Mouse (Mus musculus) heart, postnatal 0 days (tissue): ENCODE data around the gene Rbm34.

Experiments used
- CTCF ChIP-seq: IDR thresholded peaks from 2 replicates; pipeline ENCODE4 v1.5.1; 2016; ENCODE audit warnings: antibody characterized with exemption, control low read depth, low read depth
- EP300 ChIP-seq: IDR thresholded peaks from 2 replicates; pipeline ENCODE4 v1.6.1; 2016; ENCODE audit warnings: antibody characterized with exemption, low read depth

GRCm38 (mm10) chr8:126994506-126994905, 23.6 kb upstream of the Rbm34 start:
- TF ChIP-seq CTCF (no peak), EP300 (no peak)
